Mouse (Mus musculus) olfactory bulb, adult 2 months (tissue): Measurements from ENCODE around the gene Gadd45b. TPM values are rescaled to one million over a fixed set of nuclear protein-coding genes. Genes with fewer than 3 reads are reported as not detected.

ENCODE experiments used
- H3K27ac ChIP-seq: fragments of 200-500 bp; 2 replicates; pipeline ENCODE4 v1.5.1; 2012; ENCODE audit warnings: low read depth, low read length; ENCODE audit not compliant: insufficient read depth
- H3K4me1 ChIP-seq: fragments of 200-500 bp; 2 replicates; pipeline ENCODE4 v1.6.1; 2012; ENCODE audit warnings: low read length; ENCODE audit not compliant: control insufficient read depth, insufficient read depth
- H3K4me3 ChIP-seq: fragments of 200-500 bp; 2 replicates; pipeline ENCODE4 v1.5.1; 2012; ENCODE audit warnings: mild to moderate bottlenecking, low read depth, low read length, moderate library complexity; ENCODE audit not compliant: insufficient read depth
- CTCF ChIP-seq: fragments of 200-500 bp; IDR thresholded peaks from 2 replicates; pipeline ENCODE4 v1.5.1; 2012; ENCODE audit warnings: low read depth, mild to moderate bottlenecking, low read length, moderate library complexity; ENCODE audit not compliant: insufficient read depth
- POLR2A ChIP-seq: fragments of 200-500 bp; IDR thresholded peaks from 2 replicates; pipeline ENCODE4 v1.6.1; 2012; ENCODE audit warnings: mild to moderate bottlenecking, low read depth, low read length, moderate library complexity; ENCODE audit not compliant: insufficient read depth
- WGBS: fragments of 180-500 bp; shearing (Covaris S2); methylation state at CpG from one replicate; pipeline ENCODE4 v1.1.7; 2018; 5-methylcytosine and 5-hydroxymethylcytosine counted together
- polyA plus RNA-seq: library from polyadenylated mRNA; stranded (reverse); fragments of >200 nt; gene quantifications from 2 replicates; pipeline ENCODE4 v1.2.4, GENCODE M21; 2012; ENCODE audit warnings: low replicate concordance; ENCODE audit not compliant: missing spikeins, insufficient read depth, insufficient read length

Gene Gadd45b
- polyA plus RNA-seq, 1 experiment, result not detected

DNA sequence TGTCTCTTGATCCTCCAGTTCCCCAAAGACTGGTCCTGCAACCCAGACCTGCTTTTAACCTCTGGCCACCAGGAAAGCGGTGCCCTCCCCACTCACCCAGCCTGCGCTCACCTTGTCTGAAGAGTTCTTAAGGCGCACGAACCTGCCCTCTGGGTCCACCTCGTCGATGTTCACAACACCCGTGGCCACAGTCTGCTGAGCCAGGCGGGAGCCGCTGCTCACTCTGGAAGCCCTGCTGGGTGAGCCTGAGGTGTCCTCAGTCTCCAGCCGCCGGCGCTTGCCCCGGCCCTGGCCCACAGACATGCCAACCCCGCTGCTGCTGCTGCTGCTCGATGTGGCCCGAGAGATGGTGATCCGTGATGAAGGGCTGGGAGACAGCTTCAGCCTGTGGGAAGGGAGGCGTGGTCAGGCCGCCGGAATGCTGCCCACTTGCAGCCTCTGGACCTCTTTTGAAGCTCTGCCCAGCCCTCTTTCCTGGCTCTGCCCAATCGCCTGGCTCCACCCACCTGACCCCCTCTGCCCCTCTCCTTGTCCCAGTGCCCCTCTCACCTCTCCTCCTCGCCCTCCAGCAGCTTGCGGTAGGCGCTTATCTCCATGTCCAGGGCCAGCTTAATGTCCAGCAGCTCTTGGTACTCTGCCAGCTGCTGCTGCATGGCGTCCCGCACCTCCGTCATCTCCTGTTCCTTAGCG is 25.7 kb upstream of the Gadd45b start:
- no peak overlapping the region for H3K27ac ChIP-seq
- peaks cover 9% of the 10 kb centered on the region for H3K4me1 ChIP-seq
- no peak for TF ChIP-seq CTCF
- TF ChIP-seq POLR2A, result no peak
- no peak overlapping the region for H3K4me3 ChIP-seq
- 84% methylated on average over 28 of the region's 28 CpGs for WGBS

DNA sequence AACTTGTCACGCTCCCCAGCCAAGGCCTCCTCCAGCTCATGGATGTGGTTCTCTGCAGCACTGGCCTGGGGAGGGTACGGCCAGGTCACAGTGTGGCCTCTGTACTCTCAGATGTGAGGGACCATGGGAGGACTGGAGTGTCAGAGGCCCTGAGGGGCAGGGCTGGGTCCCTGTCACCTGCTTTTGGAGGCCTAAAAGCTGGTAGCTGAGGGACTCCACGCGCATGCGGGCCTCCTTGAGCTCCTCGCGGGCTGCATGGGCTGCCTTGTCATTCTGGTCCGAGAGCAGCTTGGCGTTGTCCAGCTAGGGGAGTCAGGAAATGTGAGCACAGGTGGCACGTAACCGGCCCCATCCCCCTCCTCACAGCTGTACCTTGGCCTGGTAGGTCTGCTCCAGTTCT is 25.2 kb upstream of the Gadd45b start:
- WGBS, result 93% methylated on average over 11 of the region's 11 CpGs
- TF ChIP-seq CTCF (no peak), POLR2A (no peak)

GRCm38 (mm10) chr10:80909375-80910162 is 20.3 kb upstream of the Gadd45b start:
- 92% methylated on average over 22 of the region's 22 CpGs for WGBS
- no peaks in the 10 kb centered on the region for H3K4me1 ChIP-seq
- no peak for TF ChIP-seq CTCF
- TF ChIP-seq POLR2A, result no peak
- no peak overlapping the region for H3K27ac ChIP-seq
- no peak overlapping the region for H3K4me3 ChIP-seq

More for the DNA sequence above, 25.2 kb upstream of the Gadd45b start:
- Histone ChIP-seq H3K4me3 (no peak overlapping the region), H3K4me1 (peaks cover 3% of the 10 kb centered on the region), H3K27ac (no peak overlapping the region)

DNA sequence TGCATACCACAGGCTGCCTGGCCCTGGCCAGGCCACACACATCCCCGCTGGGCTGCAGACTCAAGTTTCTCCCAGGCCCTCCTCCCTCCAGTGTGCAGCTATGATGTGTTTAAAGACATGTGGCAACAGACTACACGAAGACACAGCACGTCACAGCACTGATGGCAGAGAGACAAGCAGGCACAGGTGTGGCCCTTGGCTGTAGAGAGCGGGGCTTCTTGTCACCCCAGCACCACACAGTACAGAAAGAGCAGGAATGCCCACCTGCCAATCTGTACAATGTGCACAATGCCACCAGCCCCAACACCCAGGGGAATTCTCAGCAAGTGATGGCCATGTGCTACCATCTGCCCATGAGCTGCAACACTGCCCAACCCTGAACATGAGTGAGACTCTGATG is 18.5 kb upstream of the Gadd45b start:
- WGBS, result 97% methylated on average over 4 of the region's 4 CpGs
- no peak overlapping the region for H3K27ac ChIP-seq
- no peak overlapping the region for H3K4me3 ChIP-seq
- TF ChIP-seq CTCF, result no peak
- no peak for TF ChIP-seq POLR2A
- H3K4me1 ChIP-seq, result peaks cover 8% of the 10 kb centered on the region

- peaks cover 13% of the 10 kb centered on the region for H3K4me1 ChIP-seq
- H3K27ac ChIP-seq, result no peak overlapping the region
- TF ChIP-seq CTCF (no peak), POLR2A (no peak)
Observed at GRCm38 (mm10) chr10:80911891-80912290, 18.0 kb upstream of the Gadd45b start.

GRCm38 (mm10) chr10:80913364-80914011 is 16.4 kb upstream of the Gadd45b start:
- no peak for TF ChIP-seq CTCF
- no peak for TF ChIP-seq POLR2A
- Histone ChIP-seq H3K4me3 (no peak overlapping the region), H3K4me1 (peaks cover 20% of the 10 kb centered on the region), H3K27ac (no peak overlapping the region)
- WGBS, result 82% methylated on average over 8 of the region's 8 CpGs

More at GRCm38 (mm10) chr10:80911891-80912290, 18.0 kb upstream of the Gadd45b start:
- no peak overlapping the region for H3K4me3 ChIP-seq

GRCm38 (mm10) chr10:80914253-80914656 is 15.6 kb upstream of the Gadd45b start:
- Histone ChIP-seq H3K4me1 (peaks cover 20% of the 10 kb centered on the region), H3K27ac (no peak overlapping the region), H3K4me3 (no peak overlapping the region)
- WGBS, result 96% methylated on average over 5 of the region's 5 CpGs
- TF ChIP-seq POLR2A (no peak), CTCF (no peak)

DNA sequence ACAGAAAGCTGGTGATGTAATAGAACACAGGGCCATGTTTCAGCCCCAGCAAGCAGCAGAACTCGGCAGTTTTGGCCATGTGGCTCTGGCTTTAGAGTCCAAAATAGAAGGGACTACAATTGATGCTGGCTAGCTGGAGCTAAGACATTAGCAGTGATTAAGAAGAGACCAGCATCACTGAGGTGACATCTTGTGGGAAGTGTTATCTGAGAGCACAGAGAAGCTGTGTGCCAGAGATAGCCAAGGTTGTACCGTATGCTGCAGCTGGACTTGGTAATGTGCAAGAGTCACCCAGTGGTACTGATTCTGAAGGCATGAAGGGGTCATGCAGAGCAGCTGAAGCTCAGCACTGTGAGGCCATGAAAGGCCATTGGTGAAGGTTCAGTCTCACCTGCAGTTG is 14.6 kb upstream of the Gadd45b start:
- peaks cover 20% of the 10 kb centered on the region for H3K4me1 ChIP-seq

GRCm38 (mm10) chr10:80915736-80916135 is 14.1 kb upstream of the Gadd45b start:
- H3K27ac ChIP-seq, result no peak overlapping the region
- H3K4me1 ChIP-seq, result peaks cover 20% of the 10 kb centered on the region
- H3K4me3 ChIP-seq, result no peak overlapping the region
- WGBS, result 64% methylated on average over 4 of the region's 4 CpGs
- no peak for TF ChIP-seq CTCF

More for the DNA sequence above, 14.6 kb upstream of the Gadd45b start:
- H3K27ac ChIP-seq, result no peak overlapping the region
- TF ChIP-seq POLR2A, result no peak
- no peak for TF ChIP-seq CTCF
- no peak overlapping the region for H3K4me3 ChIP-seq
- 71% methylated on average over 2 of the region's 2 CpGs for WGBS
